Mouse (Mus musculus) MEL (cell line): Measurements from ENCODE around the gene Hprt. TPM values are rescaled to one million over a fixed set of nuclear protein-coding genes. Genes with fewer than 3 reads are reported as not detected.
A peak's percentile ranks its signal among the peaks of the same experiment; 100 is the strongest.
"Not testable (repeated sequence)": the region's sequence is repeated elsewhere in the genome, so short reads cannot be mapped to it uniquely, and the experiment has no call there.

Source experiments
- DNase-seq: peaks from one replicate; pipeline ENCODE4 v3.0.0; 2011; ENCODE audit warnings: low read depth, low spot score
- H3K27ac ChIP-seq: 2 replicates; pipeline ENCODE4 v1.5.1; 2012; ENCODE audit warnings: low read depth, mild to moderate bottlenecking, control low read depth, low read length, moderate library complexity; ENCODE audit not compliant: control insufficient read depth
- H3K27me3 ChIP-seq, 2 experiments: fragments of 150-350 bp in 1 of 2; sonication (generic) in 1 of 2; 2 replicates each; pipeline ENCODE4 v1.6.1; 2012; ENCODE audit warnings: low read length in 2 of 2, mild to moderate bottlenecking in 2 of 2, improper control_type of control experiment in 1 of 2, moderate library complexity in 1 of 2; ENCODE audit not compliant: insufficient read depth in 2 of 2, control insufficient read depth in 1 of 2
- H3K36me3 ChIP-seq, 2 experiments: 2 replicates each; pipeline ENCODE4 v1.6.1; 2012 to 2014; ENCODE audit warnings: low read length in 2 of 2, improper control_type of control experiment in 1 of 2, inconsistent platforms in 1 of 2, mild to moderate bottlenecking in 1 of 2; ENCODE audit not compliant: insufficient read depth in 2 of 2, control insufficient read depth in 1 of 2
- H3K4me1 ChIP-seq, 2 experiments: fragments of 150-350 bp in 1 of 2; sonication (generic) in 1 of 2; 2 replicates each; pipeline ENCODE4 v1.6.1; 2012; ENCODE audit warnings: low read length in 2 of 2, improper control_type of control experiment in 1 of 2, mild to moderate bottlenecking in 1 of 2; ENCODE audit not compliant: insufficient read depth in 2 of 2, control insufficient read depth in 1 of 2
- H3K4me3 ChIP-seq, 2 experiments: fragments of 150-350 bp in 1 of 2; sonication (generic) in 1 of 2; 2 replicates each; pipeline ENCODE4 v1.5.1; 2012; ENCODE audit warnings: low read depth in 2 of 2, low read length in 2 of 2, mild to moderate bottlenecking in 2 of 2, moderate library complexity in 2 of 2, control low read depth in 1 of 2, improper control_type of control experiment in 1 of 2; ENCODE audit not compliant: control insufficient read depth in 1 of 2, insufficient read depth in 1 of 2
- H3K79me2 ChIP-seq: 2 replicates; pipeline ENCODE4 v1.6.1; 2012; ENCODE audit warnings: mild to moderate bottlenecking, low read length, moderate library complexity; ENCODE audit not compliant: control insufficient read depth, poor library complexity, insufficient read depth
- H3K9ac ChIP-seq: 2 replicates; pipeline ENCODE4 v1.6.1; 2012; ENCODE audit warnings: low read depth, mild to moderate bottlenecking, control low read depth, low read length, moderate library complexity; ENCODE audit not compliant: control insufficient read depth, poor library complexity, severe bottlenecking
- H3K9me3 ChIP-seq: fragments of 150-350 bp; sonication (generic); replicated peaks from 2 replicates; pipeline ENCODE4 v1.6.1; 2012; ENCODE audit warnings: mild to moderate bottlenecking, low read length, improper control_type of control experiment, moderate library complexity; ENCODE audit not compliant: insufficient read depth
- CHD2 ChIP-seq: IDR thresholded peaks from 2 replicates; pipeline ENCODE4 v1.6.1; 2011; ENCODE audit warnings: low read length, improper control_type of control experiment
- CTCF ChIP-seq, 3 experiments: IDR thresholded peaks in 2 of 3; conservative IDR thresholded peaks in 1 of 3; 2 replicates each; pipeline ENCODE4 v1.5.1; 2011 to 2012; ENCODE audit warnings: low read length in 3 of 3, low read depth in 2 of 3, mild to moderate bottlenecking in 2 of 3, improper control_type of control experiment in 1 of 3, inconsistent platforms in 1 of 3, mixed read lengths in 1 of 3, moderate library complexity in 1 of 3; ENCODE audit not compliant: control insufficient read depth in 1 of 3, insufficient read depth in 1 of 3, poor library complexity in 1 of 3, severe bottlenecking in 1 of 3
- E2F4 ChIP-seq: IDR thresholded peaks from 2 replicates; pipeline ENCODE4 v1.6.1; 2011; ENCODE audit warnings: low read depth, low read length, improper control_type of control experiment, borderline replicate concordance
- GABPA ChIP-seq: IDR thresholded peaks from 2 replicates; pipeline ENCODE4 v1.6.1; 2012; ENCODE audit warnings: low read depth, mild to moderate bottlenecking, inconsistent platforms, low read length, improper control_type of control experiment, moderate library complexity
- KAT2A ChIP-seq: conservative IDR thresholded peaks from 2 replicates; pipeline ENCODE4 v1.6.1; 2012; ENCODE audit warnings: low read depth, low read length, improper control_type of control experiment, inconsistent platforms
- MAX ChIP-seq: IDR thresholded peaks from 2 replicates; pipeline ENCODE4 v1.6.1; 2011; ENCODE audit warnings: low read length, improper control_type of control experiment
- MEF2A ChIP-seq: IDR thresholded peaks from 2 replicates; pipeline ENCODE4 v1.6.1; 2014; ENCODE audit warnings: low read depth, mild to moderate bottlenecking, inconsistent platforms, low read length, improper control_type of control experiment; ENCODE audit not compliant: poor library complexity, insufficient replicate concordance, severe bottlenecking; ENCODE audit errors: extremely low read depth
- MXI1 ChIP-seq: IDR thresholded peaks from 2 replicates; pipeline ENCODE4 v1.6.1; 2011; ENCODE audit warnings: mild to moderate bottlenecking, low read depth, low read length, improper control_type of control experiment
- MYC ChIP-seq: IDR thresholded peaks from 2 replicates; pipeline ENCODE4 v1.6.1; 2011; ENCODE audit warnings: low read depth, mild to moderate bottlenecking, low read length, improper control_type of control experiment, moderate library complexity
- NRF1 ChIP-seq: IDR thresholded peaks from 2 replicates; pipeline ENCODE4 v1.6.1; 2014; ENCODE audit warnings: low read depth, mild to moderate bottlenecking, inconsistent platforms, low read length, improper control_type of control experiment, moderate library complexity; ENCODE audit not compliant: poor library complexity, insufficient read depth, severe bottlenecking
- POLR2A ChIP-seq, 2 experiments: IDR thresholded peaks; 2 replicates each; pipeline ENCODE4 v1.6.1; 2011 to 2012; ENCODE audit warnings: low read length in 2 of 2, mild to moderate bottlenecking in 2 of 2, control low read depth in 1 of 2, improper control_type of control experiment in 1 of 2, low read depth in 1 of 2, moderate library complexity in 1 of 2; ENCODE audit not compliant: control insufficient read depth in 1 of 2, insufficient read depth in 1 of 2, poor library complexity in 1 of 2
- SMC3 ChIP-seq: IDR thresholded peaks from 2 replicates; pipeline ENCODE4 v1.6.1; 2011; ENCODE audit warnings: low read depth, low read length, improper control_type of control experiment
- TBP ChIP-seq: IDR thresholded peaks from 2 replicates; pipeline ENCODE4 v1.8.0; 2011; ENCODE audit warnings: low read depth, low read length, improper control_type of control experiment
- UBTF ChIP-seq: IDR thresholded peaks from 2 replicates; pipeline ENCODE4 v1.6.1; 2012; ENCODE audit warnings: low read depth, mild to moderate bottlenecking, inconsistent platforms, low read length, improper control_type of control experiment, moderate library complexity, borderline replicate concordance; ENCODE audit not compliant: insufficient read depth
- USF2 ChIP-seq, 2 experiments: IDR thresholded peaks; 2 replicates each; pipeline ENCODE4 v1.6.1; 2011 to 2012; ENCODE audit warnings: improper control_type of control experiment in 2 of 2, low read length in 2 of 2, borderline replicate concordance in 1 of 2, inconsistent platforms in 1 of 2, low read depth in 1 of 2, mild to moderate bottlenecking in 1 of 2; ENCODE audit not compliant: insufficient read depth in 1 of 2
- ZNF384 ChIP-seq: IDR thresholded peaks from 2 replicates; pipeline ENCODE4 v1.6.1; 2012; ENCODE audit warnings: low read depth, mild to moderate bottlenecking, inconsistent platforms, low read length, improper control_type of control experiment
- polyA plus RNA-seq, 2 experiments: library from polyadenylated mRNA; stranded (reverse) in 1 of 2; unstranded in 1 of 2; fragments of >175 nt in 1 of 2; fragments of >200 nt in 1 of 2; gene quantifications; 2 replicates each; pipeline versions ENCODE4 v1.2.1 to v1.2.4; 2012; ENCODE audit warnings: low replicate concordance in 2 of 2, low read depth in 1 of 2; ENCODE audit not compliant: insufficient read length in 2 of 2, insufficient read depth in 1 of 2, missing spikeins in 1 of 2
- total RNA-seq: library from RNA; depleted of rRNA; stranded (reverse); fragments of 300-350 nt; gene quantifications from 2 replicates; pipeline ENCODE4 v1.2.3, GENCODE M21; 2012

Gene Hprt
- total and polyA plus RNA-seq, 3 experiments = 113 to 117 TPM; not detected in 1

GRCm38 (mm10) chrX:53023021-53023420 lies 35.1 kb downstream of the Hprt start:
- Histone ChIP-seq H3K4me1 (no peaks in the 10 kb centered on the region), H3K79me2 (no peaks in the 10 kb centered on the region), H3K36me3 (peaks cover 0 to 2% of the 10 kb centered on the region in 2 experiments; a peak in 2 of 4 replicates), H3K27me3 (no peaks in the 10 kb centered on the region), H3K9me3 (no peaks in the 10 kb centered on the region), H3K4me3 (no peak overlapping the region), H3K9ac (no peak overlapping the region), H3K27ac (no peak overlapping the region)
- no peak for DNase-seq
- TF ChIP-seq POLR2A (IDR thresholded peaks at IDR 0.05; ENCODE audit: control insufficient read depth in 1 of 2, insufficient read depth in 1 of 2, low read depth in 1 of 2, low read length in 2 of 2, poor library complexity in 1 of 2) = no peak
- no peak for TF ChIP-seq NRF1
- no peak for TF ChIP-seq MXI1
- TF ChIP-seq GABPA = no peak
- TF ChIP-seq KAT2A = no peak
- TF ChIP-seq E2F4 = no peak
- no peak for TF ChIP-seq MYC
- TF ChIP-seq TBP = no peak
- no peak for TF ChIP-seq CHD2
- no peak for TF ChIP-seq SMC3
- no peak for TF ChIP-seq USF2 (IDR thresholded peaks at IDR 0.05; ENCODE audit: borderline replicate concordance in 1 of 2, insufficient read depth in 1 of 2, low read depth in 1 of 2, low read length in 2 of 2)
- TF ChIP-seq ZNF384 = no peak
- TF ChIP-seq MEF2A = no peak
- TF ChIP-seq UBTF = no peak

DNA sequence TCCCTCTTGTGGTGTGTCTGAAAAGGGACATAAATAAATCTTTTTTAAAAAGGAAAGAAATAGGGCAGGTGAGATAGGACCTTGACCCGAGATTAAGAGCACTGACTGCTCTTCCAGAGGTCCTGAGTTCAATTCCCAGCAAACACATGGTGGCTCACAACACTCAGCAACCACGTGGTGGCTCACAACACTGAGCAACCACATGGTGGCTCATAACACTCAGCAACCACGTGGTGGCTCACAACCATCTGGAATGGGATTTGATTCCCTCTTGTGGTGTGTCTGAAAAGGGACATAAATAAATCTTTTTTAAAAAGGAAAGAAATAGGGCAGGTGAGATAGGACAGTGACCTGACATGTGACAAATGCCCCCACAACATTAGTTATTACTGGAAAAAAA lies 36.3 kb downstream of the Hprt start:
- not testable (repeated sequence) for DNase-seq, H3K79me2 ChIP-seq, H3K4me3 ChIP-seq, H3K9ac ChIP-seq, H3K4me1 ChIP-seq, H3K9me3 ChIP-seq, H3K27ac ChIP-seq, H3K36me3 ChIP-seq, H3K27me3 ChIP-seq
- TF ChIP-seq MXI1 = peak; percentile 70
- TF ChIP-seq MAX = peak; percentile 72
- peak in 1 of 3 experiments; percentile 25; a peak in 2 of 6 replicates for TF ChIP-seq CTCF (IDR thresholded peaks at IDR 0.05 in 2 of 3, conservative IDR thresholded peaks at IDR 0.05 in 1 of 3; ENCODE audit: control insufficient read depth in 1 of 3, insufficient read depth in 1 of 3, low read depth in 2 of 3, low read length in 3 of 3, poor library complexity in 1 of 3, severe bottlenecking in 1 of 3)
